Mouse (Mus musculus) olfactory bulb, adult 2 months (tissue): ENCODE measurements around the gene Prom2.

ENCODE experiments used
- CTCF ChIP-seq: fragments of 200-500 bp; IDR thresholded peaks from 2 replicates; pipeline ENCODE4 v1.5.1; 2012; ENCODE audit warnings: low read depth, mild to moderate bottlenecking, low read length, moderate library complexity; ENCODE audit not compliant: insufficient read depth
- POLR2A ChIP-seq: fragments of 200-500 bp; IDR thresholded peaks from 2 replicates; pipeline ENCODE4 v1.6.1; 2012; ENCODE audit warnings: mild to moderate bottlenecking, low read depth, low read length, moderate library complexity; ENCODE audit not compliant: insufficient read depth

GRCm38 (mm10) chr2:127520123-127520522 lies 21.1 kb downstream of the Prom2 start:
- TF ChIP-seq CTCF (no peak), POLR2A (no peak)
